Mouse (Mus musculus) olfactory bulb, adult 2 months (tissue): Measurements from ENCODE around the gene Gm45208. TPM values are rescaled to one million over a fixed set of nuclear protein-coding genes. Genes with fewer than 3 reads are reported as not detected.
"Not testable (repeated sequence)": the region's sequence is repeated elsewhere in the genome, so short reads cannot be mapped to it uniquely, and the experiment has no call there.

Experiments
- H3K27ac ChIP-seq: fragments of 200-500 bp; 2 replicates; pipeline ENCODE4 v1.5.1; 2012; ENCODE audit warnings: low read depth, low read length; ENCODE audit not compliant: insufficient read depth
- H3K4me1 ChIP-seq: fragments of 200-500 bp; 2 replicates; pipeline ENCODE4 v1.6.1; 2012; ENCODE audit warnings: low read length; ENCODE audit not compliant: control insufficient read depth, insufficient read depth
- H3K4me3 ChIP-seq: fragments of 200-500 bp; 2 replicates; pipeline ENCODE4 v1.5.1; 2012; ENCODE audit warnings: mild to moderate bottlenecking, low read depth, low read length, moderate library complexity; ENCODE audit not compliant: insufficient read depth
- CTCF ChIP-seq: fragments of 200-500 bp; IDR thresholded peaks from 2 replicates; pipeline ENCODE4 v1.5.1; 2012; ENCODE audit warnings: low read depth, mild to moderate bottlenecking, low read length, moderate library complexity; ENCODE audit not compliant: insufficient read depth
- POLR2A ChIP-seq: fragments of 200-500 bp; IDR thresholded peaks from 2 replicates; pipeline ENCODE4 v1.6.1; 2012; ENCODE audit warnings: mild to moderate bottlenecking, low read depth, low read length, moderate library complexity; ENCODE audit not compliant: insufficient read depth
- WGBS: fragments of 180-500 bp; shearing (Covaris S2); methylation state at CpG from one replicate; pipeline ENCODE4 v1.1.7; 2018; 5-methylcytosine and 5-hydroxymethylcytosine counted together
- polyA plus RNA-seq: library from polyadenylated mRNA; stranded (reverse); fragments of >200 nt; gene quantifications from 2 replicates; pipeline ENCODE4 v1.2.4, GENCODE M21; 2012; ENCODE audit warnings: low replicate concordance; ENCODE audit not compliant: missing spikeins, insufficient read depth, insufficient read length

The Gm45208 gene
- polyA plus RNA-seq, 1 experiment, result not detected

- Histone ChIP-seq H3K4me3 (no peak overlapping the region), H3K27ac (no peak overlapping the region), H3K4me1 (no peaks in the 10 kb centered on the region)
- WGBS, result 93% methylated on average over 2 of the region's 2 CpGs
- TF ChIP-seq CTCF (no peak), POLR2A (no peak)
Observed at GRCm38 (mm10) chrX:7688321-7688720, 33.7 kb upstream of the Gm45208 start.

- TF ChIP-seq CTCF, result no peak
- no peak for TF ChIP-seq POLR2A
- Histone ChIP-seq H3K27ac (no peak overlapping the region), H3K4me3 (no peak overlapping the region), H3K4me1 (no peaks in the 10 kb centered on the region)
- WGBS, result 73% methylated on average over 3 of the region's 3 CpGs
Observed at GRCm38 (mm10) chrX:7690486-7690885, 31.6 kb upstream of the Gm45208 start.

- WGBS, result 32% methylated on average over 4 of the region's 4 CpGs
- Histone ChIP-seq H3K4me1 (no peaks in the 10 kb centered on the region), H3K4me3 (no peak overlapping the region), H3K27ac (no peak overlapping the region)
- TF ChIP-seq CTCF (no peak), POLR2A (no peak)
Observed at GRCm38 (mm10) chrX:7692862-7693261, 29.2 kb upstream of the Gm45208 start.

GRCm38 (mm10) chrX:7696520-7696919 is 25.5 kb upstream of the Gm45208 start:
- Histone ChIP-seq H3K4me3 (no peak overlapping the region), H3K4me1 (0 out of 2 replicates have a peak, but pooled peaks cover 7% of the 10 kb centered on the region), H3K27ac (no peak overlapping the region)
- WGBS, result 34% methylated on average over 6 of the region's 6 CpGs
- no peak for TF ChIP-seq CTCF
- TF ChIP-seq POLR2A, result no peak

- 0 out of 2 replicates have a peak, but pooled peaks cover 7% of the 10 kb centered on the region for H3K4me1 ChIP-seq
- H3K27ac ChIP-seq, result no peak within 1 kb of the TSS
- 13% methylated on average over 33 of the region's 33 CpGs for WGBS
- H3K4me3 ChIP-seq, result peak within 1 kb of the TSS; percentile 78
- TF ChIP-seq POLR2A (peak; percentile 86), CTCF (no peak)
Observed at GRCm38 (mm10) chrX:7696954-7697381, 25.1 kb upstream of the Gm45208 start, which contains the start of gene Gpkow. Gpkow (plus strand) TSS chrX:7697131.

- peak overlapping the region; percentile 30; the same call in 1 of the 2 replicates for H3K4me3 ChIP-seq
- WGBS, result 24% methylated on average over 6 of the region's 12 CpGs
- not testable (repeated sequence) for H3K4me1 ChIP-seq, H3K27ac ChIP-seq
Observed at GRCm38 (mm10) chrX:7713764-7714134, 8.3 kb upstream of the Gm45208 start.

GRCm38 (mm10) chrX:7714135-7714899 is 7.7 kb upstream of the Gm45208 start, which contains the start of gene Wdr45:
Wdr45 (plus strand) TSS chrX:7714333.
- peak within 1 kb of the TSS; percentile 90; the same call in 1 of the 2 replicates for H3K27ac ChIP-seq
- not testable (repeated sequence) for H3K4me1 ChIP-seq
- H3K4me3 ChIP-seq, result peak within 1 kb of the TSS; percentile 41
- 18% methylated on average over 46 of the region's 60 CpGs for WGBS

GRCm38 (mm10) chrX:7716058-7716457 is 6.0 kb upstream of the Gm45208 start:
- WGBS, result 35% methylated on average over 1 of the region's 1 CpGs
- not testable (repeated sequence) for H3K4me1 ChIP-seq, H3K4me3 ChIP-seq, H3K27ac ChIP-seq

- Histone ChIP-seq H3K27ac (0 out of 2 replicates have a peak overlapping the region, but pooled peaks have one; percentile 37), H3K4me1 (peaks cover 3% of the 10 kb centered on the region; the same call in 1 of the 2 replicates), H3K4me3 (peak overlapping the region; percentile 60)
- TF ChIP-seq POLR2A, result 0 out of 2 replicates have a peak, but pooled peaks have one; percentile 48
- no peak for TF ChIP-seq CTCF
- WGBS, result 13% methylated on average over 11 of the region's 11 CpGs
Observed at GRCm38 (mm10) chrX:7722282-7722611, 202 bp downstream of the Gm45208 start.

GRCm38 (mm10) chrX:7722691-7723090 is 646 bp downstream of the Gm45208 start:
- TF ChIP-seq POLR2A (no peak), CTCF (no peak)
- Histone ChIP-seq H3K4me1 (peaks cover 3% of the 10 kb centered on the region; the same call in 1 of the 2 replicates), H3K27ac (no peak overlapping the region), H3K4me3 (peak overlapping the region; percentile 60)
- 21% methylated on average over 4 of the region's 4 CpGs for WGBS
